Comparison of ENCODE assay signal across 8 mouse cellular contexts in the genomic region with DNA sequence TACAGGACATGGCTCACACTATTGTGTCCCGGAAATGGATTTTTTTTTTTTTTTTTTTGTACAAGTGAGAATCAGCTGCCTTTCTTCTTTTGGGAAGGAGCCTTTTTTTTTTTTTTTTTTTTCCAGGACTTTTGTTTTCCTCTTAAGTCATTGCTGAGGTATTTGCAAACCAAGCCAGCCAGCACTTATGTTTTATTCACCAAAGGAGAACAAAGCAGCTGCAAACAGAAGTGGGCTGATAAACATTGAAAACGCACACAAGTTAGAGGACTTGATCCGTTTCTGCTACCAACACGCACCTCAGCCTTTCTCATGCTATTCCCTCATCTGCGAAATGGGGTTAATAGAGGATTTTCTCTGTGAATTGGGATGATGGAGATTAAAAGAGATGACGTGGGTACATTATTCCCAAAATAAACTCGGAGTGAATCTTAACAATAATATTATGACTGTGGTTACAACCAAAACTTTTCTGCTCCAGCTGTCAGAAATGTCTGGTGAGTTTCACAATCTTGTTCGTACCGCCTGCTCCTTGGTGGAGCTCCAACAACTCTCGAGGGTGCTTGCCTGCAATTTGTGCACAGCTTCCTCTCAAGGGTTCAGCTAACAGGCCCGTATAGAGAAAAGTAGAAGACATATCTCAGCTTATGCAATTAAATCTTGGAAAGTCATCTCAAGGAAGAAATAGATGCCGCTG. TPM values are rescaled to one million over a fixed set of nuclear protein-coding genes. Genes with fewer than 3 reads are reported as not detected.
DNase-seq lines count a peak whose midpoint lies in the region; TF ChIP-seq lines count a peak whose summit lies in the region.

No protein-coding gene starts in this region.

- peak overlapping the region; percentile 97; the same call in 1 of the 2 replicates for H3K9ac ChIP-seq in ES-E14 (ENCODE audit: insufficient read depth, low read depth, low read length, poor library complexity, severe bottlenecking)

- intact Hi-C loops in heart, postnatal 14 days (cut with DNase I), result loop anchor here (10.0 kb wide), 2 partner anchors 125 to 205 kb away; no protein-coding TSS in a partner anchor

- DNase-seq in 3134 (ENCODE audit: extremely low read depth, insufficient read length, low spot score) (peak; percentile 28), ES-E14 (ENCODE audit: low read depth, low spot score) (no peak)
- DNase-seq in fibroblast of lung, adult 2 months (ENCODE audit: low read depth), result peak; percentile 65
- peak; percentile 61 to 66 for DNase-seq in heart, postnatal 14 days
- DNase-seq in kidney, postnatal 36 days, result peak; percentile 42 to 48
- peak; percentile 23 for DNase-seq in mesoderm, embryonic 11.5 days (ENCODE audit: low read depth, low spot score)
- peak; percentile 33 for DNase-seq in yolk sac, embryonic 10.5 days (ENCODE audit: low spot score)
- no peak for DNase-seq in layer of hippocampus, postnatal 36 days

- no peak overlapping the region for H3K27ac ChIP-seq in ES-E14 (ENCODE audit: insufficient read depth, low read depth, low read length, poor library complexity, severe bottlenecking)

- H3K9me3 ChIP-seq in ES-E14 (ENCODE audit: control insufficient read depth, insufficient read depth, low read depth, low read length), result no peaks in the 10 kb centered on the region

- peaks cover 0 to 3% of the 10 kb centered on the region in 2 experiments; a peak in 3 of 4 replicates for H3K4me1 ChIP-seq in ES-E14 (ENCODE audit: control insufficient read depth in 2 of 2, insufficient read depth in 2 of 2, low read length in 2 of 2, poor library complexity in 1 of 2)

- in situ Hi-C loops in ES-E14 (cut with MboI; ENCODE audit: low sequenced_read_pairs in 2 of 2, unreplicated experiment in 2 of 2), result no loop called here

- no peaks in the 10 kb centered on the region for H3K36me3 ChIP-seq in ES-E14 (ENCODE audit: control insufficient read depth, insufficient read depth, low read length, poor library complexity, severe bottlenecking)

- H3K4me3 ChIP-seq in ES-E14 (ENCODE audit: insufficient read depth in 1 of 2, low read depth in 1 of 2, low read length in 2 of 2, poor library complexity in 1 of 2, severe bottlenecking in 1 of 2), result peak overlapping the region; percentile 88 to 97

TF ChIP-seq in ES-E14, 5 proteins besides CTCF, POLR2A, EP300 and RAD21:
- TF ChIP-seq ZNF384 (IDR thresholded peaks at IDR 0.05; ENCODE audit: low read depth, low read length) (peak; percentile 77; the same call in 1 of the 2 replicates), CHD2 (IDR thresholded peaks at IDR 0.05; ENCODE audit: low read depth, low read length) (no peak)

RNA-seq across cellular contexts. Expression of gene Atrnl1, which starts 1.3 kb away (rescaled TPM):
- 6.3 and 6.7 TPM in 2 replicates for total RNA-seq in ES-E14 (2012; rRNA removed)
- 10 to 100 TPM; 19.2 to 21.5 TPM for total RNA-seq in heart, postnatal 14 days (2021)
- total RNA-seq in layer of hippocampus, postnatal 36 days (2021), result 10 to 100 TPM; 67.3 to 71.1 TPM

Comparison
In these comparisons a context has a peak if more than half of its experiments do, and no peak if none do; other contexts are left out.
1. DNase-seq: peak in 3134 (single experiment), fibroblast of lung, adult 2 months (single experiment), heart, postnatal 14 days (2 of 2), kidney, postnatal 36 days (2 of 2), mesoderm, embryonic 11.5 days (single experiment) and yolk sac, embryonic 10.5 days (single experiment); none in ES-E14 (single experiment) and layer of hippocampus, postnatal 36 days (0 of 2).